Mouse (Mus musculus) liver, embryonic 11.5 days (tissue): ENCODE data around the gene Trak1. TPM values are rescaled to one million over a fixed set of nuclear protein-coding genes. Genes with fewer than 3 reads are reported as not detected.

ENCODE experiments used
- ATAC-seq: fragments of 200-750 bp; cut with Nextera tagmentation; replicated peaks from 2 replicates; pipeline ENCODE4 v1.8.0; 2017; ENCODE audit warnings: moderate number of reproducible peaks, mild to moderate bottlenecking, moderate TSS enrichment, moderate library complexity; ENCODE audit not compliant: low FRiP score
- DNase-seq: peaks from one replicate; pipeline ENCODE4 v3.0.0-alpha.2; 2017; ENCODE audit warnings: low spot score
- H3K27ac ChIP-seq: fragments of 300-500 bp; sonication (generic); 2 replicates; pipeline ENCODE4 v1.5.1; 2014; ENCODE audit warnings: mild to moderate bottlenecking, low read depth, low read length, control low read depth
- H3K27me3 ChIP-seq: fragments of 300-500 bp; sonication (generic); replicated peaks from 2 replicates; pipeline ENCODE4 v1.6.1; 2014; ENCODE audit warnings: low read length, mixed read lengths; ENCODE audit not compliant: control insufficient read depth, insufficient read depth
- H3K36me3 ChIP-seq: fragments of 300-500 bp; sonication (generic); 2 replicates; pipeline ENCODE4 v1.6.1; 2014; ENCODE audit warnings: mild to moderate bottlenecking, low read length, moderate library complexity, mixed read lengths; ENCODE audit not compliant: control insufficient read depth, insufficient read depth
- H3K4me1 ChIP-seq: fragments of 300-500 bp; sonication (generic); replicated peaks from 2 replicates; pipeline ENCODE4 v1.6.1; 2014; ENCODE audit warnings: low read length, mixed read lengths; ENCODE audit not compliant: control insufficient read depth, insufficient read depth
- H3K4me2 ChIP-seq: fragments of 300-500 bp; sonication (generic); 2 replicates; pipeline ENCODE4 v1.6.1; 2014; ENCODE audit warnings: mild to moderate bottlenecking, control low read depth, moderate library complexity
- H3K4me3 ChIP-seq: fragments of 300-500 bp; sonication (generic); 2 replicates; pipeline ENCODE4 v1.5.1; 2014; ENCODE audit warnings: low read depth, low read length, control low read depth
- H3K9ac ChIP-seq: fragments of 300-500 bp; sonication (generic); 2 replicates; pipeline ENCODE4 v1.6.1; 2014; ENCODE audit warnings: low read depth, low read length, control low read depth
- H3K9me3 ChIP-seq: fragments of 300-500 bp; sonication (generic); 2 replicates; pipeline ENCODE4 v1.6.1; 2016; ENCODE audit warnings: low read length, inconsistent platforms, mixed read lengths; ENCODE audit not compliant: control insufficient read depth
- WGBS: fragments of 180-500 bp; shearing (Covaris S2); extraction: QIAGEN DNeasy Blood & Tissue Kit; methylation state at CpG from one replicate; pipeline ENCODE4 v1.1.7; 2014; 5-methylcytosine and 5-hydroxymethylcytosine counted together
- polyA plus RNA-seq: library from polyadenylated mRNA; unstranded; fragments of >200 nt; fragmentation: Nextera tagmentation; extraction: Ambion mirVana; gene quantifications from 2 replicates; pipeline ENCODE4 v1.2.1, GENCODE M21; 2014

Gene Trak1
- polyA plus RNA-seq, 1 experiment from 2014 or later: 11.2 TPM

DNA sequence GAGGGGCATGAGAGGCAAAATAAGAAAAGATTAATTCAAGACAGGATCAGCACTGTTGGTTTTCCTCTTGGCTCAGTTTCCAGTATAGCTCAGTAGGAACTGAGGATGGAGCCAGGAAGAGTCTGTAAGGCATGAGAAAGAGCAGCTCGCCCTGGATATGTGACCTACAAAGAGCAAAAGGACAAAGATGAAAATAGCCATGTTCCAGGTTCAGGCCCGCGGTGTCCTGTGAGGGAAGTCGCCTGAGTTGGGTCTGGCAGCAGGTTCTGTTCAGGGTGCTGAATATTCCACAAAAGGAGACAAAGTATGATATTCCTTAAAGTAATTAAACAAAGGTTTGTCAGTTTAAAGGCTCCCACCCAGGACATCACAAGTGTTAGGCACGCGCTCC is 14.5 kb downstream of the Trak1 start:
- Histone ChIP-seq H3K9ac (no peak overlapping the region), H3K4me1 (peaks cover 24% of the 10 kb centered on the region), H3K27ac (no peak overlapping the region), H3K27me3 (no peaks in the 10 kb centered on the region), H3K4me3 (no peak overlapping the region), H3K4me2 (no peak overlapping the region), H3K9me3 (no peaks in the 10 kb centered on the region), H3K36me3 (no peaks in the 10 kb centered on the region)
- WGBS: 83% methylated on average over 6 of the region's 6 CpGs
- DNase-seq (no peak), ATAC-seq (no peak)

- Histone ChIP-seq H3K4me2 (no peak overlapping the region), H3K9ac (no peak overlapping the region), H3K27me3 (no peaks in the 10 kb centered on the region), H3K27ac (no peak overlapping the region), H3K4me1 (peaks cover 28% of the 10 kb centered on the region), H3K36me3 (no peaks in the 10 kb centered on the region), H3K9me3 (no peaks in the 10 kb centered on the region), H3K4me3 (no peak overlapping the region)
- ATAC-seq (no peak), DNase-seq (no peak)
- WGBS: 81% methylated on average over 10 of the region's 10 CpGs
Measured at GRCm38 (mm10) chr9:121312237-121312891, 15.1 kb downstream of the Trak1 start.

DNA sequence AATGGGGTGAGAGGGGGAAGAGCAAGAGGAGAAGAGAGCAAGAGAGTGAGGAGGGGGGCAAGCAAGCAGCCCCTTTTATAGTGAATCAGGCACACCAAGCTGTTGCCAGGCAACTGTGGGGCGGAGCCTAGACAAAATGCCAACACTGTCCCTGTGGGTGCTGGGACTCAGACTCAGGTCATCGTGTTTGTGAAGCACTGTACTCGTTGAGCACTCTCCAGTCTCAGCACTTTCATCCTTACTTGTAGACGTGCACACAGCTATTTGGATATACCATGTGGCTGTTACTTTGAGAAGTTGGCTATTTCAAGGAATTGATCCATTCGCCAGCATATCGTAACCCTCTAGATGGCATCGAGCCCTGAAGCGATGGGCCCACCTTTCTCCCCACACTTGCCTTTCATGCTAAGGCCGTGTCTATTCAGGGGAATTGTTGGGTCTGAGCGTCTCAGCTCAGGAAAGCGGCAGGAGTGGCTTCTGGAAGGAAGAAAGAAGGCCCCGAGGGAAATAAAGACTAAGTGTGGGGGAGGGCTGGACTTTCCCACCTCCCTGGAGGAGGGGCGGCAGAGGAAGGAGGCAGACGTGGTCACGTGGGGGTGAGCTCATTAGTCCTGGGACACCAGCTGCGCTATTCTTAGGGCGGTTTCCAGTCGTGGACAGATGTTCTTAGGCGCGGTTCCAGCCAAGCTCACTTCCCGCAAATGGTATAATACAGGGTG is 16.5 kb downstream of the Trak1 start:
- peak overlapping the region; percentile 54 for H3K27ac ChIP-seq
- peak overlapping the region; percentile 41 for H3K4me3 ChIP-seq
- peaks cover 30% of the 10 kb centered on the region for H3K4me1 ChIP-seq
- ATAC-seq: peak; percentile 78
- H3K4me2 ChIP-seq: peak overlapping the region; percentile 80
- H3K36me3 ChIP-seq: peaks cover 4% of the 10 kb centered on the region; the same call in 1 of the 2 replicates
- peak; percentile 71 for DNase-seq
- peak overlapping the region; percentile 47 for H3K9ac ChIP-seq
- no peaks in the 10 kb centered on the region for H3K9me3 ChIP-seq
- WGBS: 3% methylated on average over 21 of the region's 21 CpGs
- H3K27me3 ChIP-seq: no peaks in the 10 kb centered on the region

DNA sequence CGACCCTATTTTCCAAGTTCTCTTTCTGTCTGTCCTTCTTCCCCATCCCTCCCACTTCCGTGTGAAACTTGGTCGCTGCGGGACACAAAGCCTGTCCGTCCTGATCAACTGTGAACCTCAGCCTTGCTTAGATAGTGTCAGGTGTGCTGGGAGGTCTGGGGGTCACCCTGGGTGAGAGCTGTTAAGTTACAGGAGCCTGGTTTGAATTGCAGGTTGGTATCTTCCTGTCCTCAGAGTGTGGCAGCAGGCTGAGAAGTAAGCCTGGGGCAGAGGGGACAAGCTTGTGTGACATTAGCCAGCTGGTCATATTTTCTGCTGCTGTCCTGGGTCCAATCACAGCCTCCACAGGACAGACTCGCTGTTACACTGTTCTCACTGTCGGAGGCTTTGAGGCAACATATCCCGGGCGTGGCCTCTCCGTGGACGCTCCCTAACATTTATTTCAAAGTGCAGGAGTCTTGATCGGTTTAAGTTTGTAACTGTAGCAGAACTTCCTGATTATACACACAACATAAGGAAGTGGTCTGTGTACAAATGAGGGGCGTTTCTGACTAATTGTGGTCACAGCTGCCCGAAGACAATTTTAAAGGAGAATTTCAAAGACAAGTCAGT is 17.3 kb downstream of the Trak1 start:
- Histone ChIP-seq H3K9ac (peak overlapping the region; percentile 47), H3K36me3 (peaks cover 4% of the 10 kb centered on the region; the same call in 1 of the 2 replicates), H3K4me1 (peaks cover 30% of the 10 kb centered on the region), H3K27ac (peak overlapping the region; percentile 54), H3K9me3 (no peaks in the 10 kb centered on the region), H3K4me2 (peak overlapping the region; percentile 80), H3K27me3 (no peaks in the 10 kb centered on the region), H3K4me3 (peak overlapping the region; percentile 41)
- WGBS: 17% methylated on average over 14 of the region's 14 CpGs
- DNase-seq (no peak), ATAC-seq (no peak)

GRCm38 (mm10) chr9:121315901-121316595 is 18.7 kb downstream of the Trak1 start:
- Histone ChIP-seq H3K4me1 (peaks cover 30% of the 10 kb centered on the region), H3K9ac (no peak overlapping the region)
- WGBS: 80% methylated on average over 4 of the region's 4 CpGs

GRCm38 (mm10) chr9:121316621-121317405 is 19.5 kb downstream of the Trak1 start:
- Histone ChIP-seq H3K9ac (no peak overlapping the region), H3K27ac (peak overlapping the region; percentile 23)

More at GRCm38 (mm10) chr9:121315901-121316595, 18.7 kb downstream of the Trak1 start:
- peak overlapping the region; percentile 23; the same call in 1 of the 2 replicates for H3K27ac ChIP-seq
- no peak overlapping the region for H3K4me3 ChIP-seq
- H3K4me2 ChIP-seq: no peak overlapping the region
- DNase-seq (no peak), ATAC-seq (no peak)
- H3K27me3 ChIP-seq: no peaks in the 10 kb centered on the region
- H3K36me3 ChIP-seq: peaks cover 4% of the 10 kb centered on the region; the same call in 1 of the 2 replicates
- H3K9me3 ChIP-seq: no peaks in the 10 kb centered on the region

GRCm38 (mm10) chr9:121319323-121319966 is 22.1 kb downstream of the Trak1 start:
- Histone ChIP-seq H3K9me3 (no peaks in the 10 kb centered on the region), H3K27ac (no peak overlapping the region)
- no peak for ATAC-seq

More at GRCm38 (mm10) chr9:121316621-121317405, 19.5 kb downstream of the Trak1 start:
- Histone ChIP-seq H3K4me3 (no peak overlapping the region), H3K27me3 (no peaks in the 10 kb centered on the region), H3K36me3 (peaks cover 5% of the 10 kb centered on the region; the same call in 1 of the 2 replicates), H3K4me1 (peaks cover 30% of the 10 kb centered on the region), H3K9me3 (no peaks in the 10 kb centered on the region), H3K4me2 (no peak overlapping the region)
- ATAC-seq (no peak), DNase-seq (no peak)
- WGBS: 49% methylated on average over 12 of the region's 12 CpGs

More at GRCm38 (mm10) chr9:121319323-121319966, 22.1 kb downstream of the Trak1 start:
- H3K27me3 ChIP-seq: no peaks in the 10 kb centered on the region
- no peak overlapping the region for H3K4me2 ChIP-seq
- 82% methylated on average over 10 of the region's 10 CpGs for WGBS
- DNase-seq: no peak
- peaks cover 9% of the 10 kb centered on the region; the same call in 1 of the 2 replicates for H3K36me3 ChIP-seq
- no peak overlapping the region for H3K9ac ChIP-seq
- no peak overlapping the region for H3K4me3 ChIP-seq
- peaks cover 20% of the 10 kb centered on the region for H3K4me1 ChIP-seq
